Mouse (Mus musculus): ENCODE results near the gene Serpina5.

DNA sequence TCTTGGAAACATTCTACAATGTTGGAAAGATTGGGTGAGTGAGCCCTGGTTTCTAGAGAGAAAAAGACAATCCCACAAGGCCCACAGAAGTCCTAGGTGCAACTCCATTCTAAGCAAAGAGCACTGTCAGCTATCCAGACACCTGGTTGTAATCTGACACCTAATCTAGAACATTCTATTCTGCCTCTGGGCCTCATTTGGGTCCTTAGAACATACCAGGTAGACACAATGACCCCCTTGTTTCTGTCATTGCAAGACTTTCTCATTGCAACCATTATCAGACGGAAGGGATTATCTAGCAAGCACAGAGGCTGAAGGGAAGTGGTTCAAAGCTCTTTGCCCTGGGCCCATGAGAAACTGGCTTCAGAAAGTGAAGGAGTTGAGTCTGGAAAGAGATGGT, 9.6 kb upstream of the Serpina5 start:
- TF ChIP-seq CTCF (IDR thresholded peaks at IDR 0.05; ENCODE audit: borderline replicate concordance, extremely low read depth, insufficient read depth, insufficient read length) (no peak), POLR2A (IDR thresholded peaks at IDR 0.05; ENCODE audit: borderline replicate concordance, extremely low read depth, insufficient read depth, insufficient read length, poor library complexity, severe bottlenecking) (no peak)

Measured in brain, embryonic 14.5 days (tissue).